Mouse (Mus musculus) forebrain, embryonic 16.5 days (tissue): ENCODE results near the gene Drd3. TPM values are rescaled to one million over a fixed set of nuclear protein-coding genes. Genes with fewer than 3 reads are reported as not detected.

ENCODE experiments used
- ATAC-seq: fragments of 200-750 bp; cut with Nextera tagmentation; 2 replicates; pipeline ENCODE4 v1.8.0; 2017; ENCODE audit warnings: mild to moderate bottlenecking, moderate library complexity
- H3K27ac ChIP-seq: fragments of 300-500 bp; sonication (generic); 2 replicates; pipeline ENCODE4 v1.5.1; 2014; ENCODE audit warnings: low read length, control low read depth
- H3K27me3 ChIP-seq: fragments of 300-500 bp; sonication (generic); replicated peaks from 2 replicates; pipeline ENCODE4 v1.6.1; 2014; ENCODE audit warnings: low read length; ENCODE audit not compliant: control insufficient read depth, insufficient read depth
- H3K36me3 ChIP-seq: fragments of 300-500 bp; sonication (generic); 2 replicates; pipeline ENCODE4 v1.6.1; 2014; ENCODE audit not compliant: control insufficient read depth, insufficient read depth
- H3K4me1 ChIP-seq: fragments of 300-500 bp; sonication (generic); replicated peaks from 2 replicates; pipeline ENCODE4 v1.6.1; 2014; ENCODE audit warnings: low read length; ENCODE audit not compliant: control insufficient read depth, insufficient read depth
- H3K4me2 ChIP-seq: fragments of 300-500 bp; sonication (generic); 2 replicates; pipeline ENCODE4 v1.6.1; 2014; ENCODE audit warnings: mild to moderate bottlenecking, low read length, control low read depth
- H3K4me3 ChIP-seq: fragments of 300-500 bp; sonication (generic); replicated peaks from 2 replicates; pipeline ENCODE4 v1.5.1; 2014; ENCODE audit warnings: mild to moderate bottlenecking, low read length, control low read depth
- H3K9ac ChIP-seq: fragments of 300-500 bp; sonication (generic); replicated peaks from 2 replicates; pipeline ENCODE4 v1.6.1; 2014; ENCODE audit warnings: low read depth, low read length, control low read depth
- H3K9me3 ChIP-seq: fragments of 300-500 bp; sonication (generic); 2 replicates; pipeline ENCODE4 v1.6.1; 2016; ENCODE audit warnings: low read length; ENCODE audit not compliant: control insufficient read depth
- WGBS: fragments of 180-500 bp; shearing (Covaris S2); extraction: QIAGEN DNeasy Blood & Tissue Kit; methylation state at CpG from one replicate; pipeline ENCODE4 v1.1.7; 2014; 5-methylcytosine and 5-hydroxymethylcytosine counted together
- polyA plus RNA-seq: library from polyadenylated mRNA; unstranded; fragments of >200 nt; fragmentation: Nextera tagmentation; extraction: Ambion mirVana; gene quantifications from 2 replicates; pipeline ENCODE4 v1.2.1, GENCODE M21; 2015

Gene Drd3
- polyA plus RNA-seq, 1 experiment from 2014 or later: not detected

GRCm38 (mm10) chr16:43730281-43730680 lies 23.5 kb upstream of the Drd3 start:
- Histone ChIP-seq H3K27me3 (no peaks in the 10 kb centered on the region), H3K4me3 (no peak overlapping the region), H3K27ac (no peak overlapping the region), H3K4me2 (no peak overlapping the region), H3K9me3 (no peaks in the 10 kb centered on the region), H3K36me3 (no peaks in the 10 kb centered on the region), H3K4me1 (peaks cover 8% of the 10 kb centered on the region), H3K9ac (no peak overlapping the region)
- WGBS: 86% methylated on average over 4 of the region's 4 CpGs
- ATAC-seq: no peak

- 59% methylated on average over 10 of the region's 10 CpGs for WGBS
- no peaks in the 10 kb centered on the region for H3K27me3 ChIP-seq
- peak; percentile 59 for ATAC-seq
Measured at GRCm38 (mm10) chr16:43732496-43732895, 21.3 kb upstream of the Drd3 start.

GRCm38 (mm10) chr16:43732900-43733299 lies 20.9 kb upstream of the Drd3 start:
- 83% methylated on average over 5 of the region's 5 CpGs for WGBS
- Histone ChIP-seq H3K27me3 (no peaks in the 10 kb centered on the region), H3K4me2 (no peak overlapping the region), H3K4me3 (no peak overlapping the region), H3K36me3 (no peaks in the 10 kb centered on the region), H3K9me3 (no peaks in the 10 kb centered on the region), H3K4me1 (peaks cover 8% of the 10 kb centered on the region), H3K27ac (no peak overlapping the region), H3K9ac (no peak overlapping the region)
- peak; percentile 62; the same call in 1 of the 2 replicates for ATAC-seq

More at GRCm38 (mm10) chr16:43732496-43732895, 21.3 kb upstream of the Drd3 start:
- Histone ChIP-seq H3K4me3 (no peak overlapping the region), H3K36me3 (no peaks in the 10 kb centered on the region), H3K4me1 (peaks cover 8% of the 10 kb centered on the region), H3K27ac (peak overlapping the region; percentile 26; the same call in 1 of the 2 replicates), H3K9ac (no peak overlapping the region), H3K4me2 (no peak overlapping the region), H3K9me3 (no peaks in the 10 kb centered on the region)

- 68% methylated on average over 4 of the region's 4 CpGs for WGBS
- H3K4me1 ChIP-seq: peaks cover 3% of the 10 kb centered on the region
Measured at GRCm38 (mm10) chr16:43737933-43738332, 15.9 kb upstream of the Drd3 start.

GRCm38 (mm10) chr16:43740936-43741335 lies 12.9 kb upstream of the Drd3 start:
- ATAC-seq: no peak
- Histone ChIP-seq H3K27me3 (no peaks in the 10 kb centered on the region), H3K27ac (no peak overlapping the region), H3K4me3 (no peak overlapping the region), H3K9ac (no peak overlapping the region), H3K4me1 (no peaks in the 10 kb centered on the region), H3K9me3 (no peaks in the 10 kb centered on the region), H3K4me2 (no peak overlapping the region), H3K36me3 (no peaks in the 10 kb centered on the region)
- WGBS: 76% methylated on average over 2 of the region's 2 CpGs

More at GRCm38 (mm10) chr16:43737933-43738332, 15.9 kb upstream of the Drd3 start:
- H3K27me3 ChIP-seq: no peaks in the 10 kb centered on the region
- no peak for ATAC-seq
- H3K9me3 ChIP-seq: no peaks in the 10 kb centered on the region
- no peak overlapping the region for H3K27ac ChIP-seq
- H3K4me2 ChIP-seq: no peak overlapping the region
- H3K36me3 ChIP-seq: no peaks in the 10 kb centered on the region
- no peak overlapping the region for H3K9ac ChIP-seq
- H3K4me3 ChIP-seq: no peak overlapping the region

- no peak overlapping the region for H3K4me3 ChIP-seq
Measured at GRCm38 (mm10) chr16:43748424-43748823, 5.4 kb upstream of the Drd3 start.

GRCm38 (mm10) chr16:43752900-43753299 lies 926 bp upstream of the Drd3 start:
- no peak overlapping the region for H3K9ac ChIP-seq
- H3K27ac ChIP-seq: no peak overlapping the region
- ATAC-seq: no peak
- no peaks in the 10 kb centered on the region for H3K36me3 ChIP-seq
- H3K4me3 ChIP-seq: no peak overlapping the region
- H3K4me1 ChIP-seq: peaks cover 3% of the 10 kb centered on the region
- H3K4me2 ChIP-seq: no peak overlapping the region
- WGBS: 91% methylated on average over 8 of the region's 8 CpGs
- no peaks in the 10 kb centered on the region for H3K27me3 ChIP-seq
- no peaks in the 10 kb centered on the region for H3K9me3 ChIP-seq

More at GRCm38 (mm10) chr16:43748424-43748823, 5.4 kb upstream of the Drd3 start:
- Histone ChIP-seq H3K9ac (no peak overlapping the region), H3K36me3 (no peaks in the 10 kb centered on the region), H3K9me3 (no peaks in the 10 kb centered on the region), H3K27me3 (no peaks in the 10 kb centered on the region), H3K27ac (no peak overlapping the region), H3K4me2 (no peak overlapping the region), H3K4me1 (no peaks in the 10 kb centered on the region)
- ATAC-seq: no peak
- 88% methylated on average over 2 of the region's 2 CpGs for WGBS

GRCm38 (mm10) chr16:43772358-43772757 lies 18.5 kb downstream of the Drd3 start:
- Histone ChIP-seq H3K4me3 (no peak overlapping the region), H3K4me1 (no peaks in the 10 kb centered on the region), H3K9me3 (no peaks in the 10 kb centered on the region), H3K27me3 (no peaks in the 10 kb centered on the region), H3K27ac (no peak overlapping the region), H3K4me2 (no peak overlapping the region), H3K36me3 (no peaks in the 10 kb centered on the region), H3K9ac (no peak overlapping the region)
- 98% methylated on average over 3 of the region's 3 CpGs for WGBS
- ATAC-seq: no peak

- no peaks in the 10 kb centered on the region for H3K27me3 ChIP-seq
- no peaks in the 10 kb centered on the region for H3K9me3 ChIP-seq
- 100% methylated on average over 1 of the region's 1 CpGs for WGBS
- no peak overlapping the region for H3K4me2 ChIP-seq
- no peak for ATAC-seq
- H3K4me3 ChIP-seq: no peak overlapping the region
- no peaks in the 10 kb centered on the region for H3K36me3 ChIP-seq
- H3K4me1 ChIP-seq: no peaks in the 10 kb centered on the region
- no peak overlapping the region for H3K27ac ChIP-seq
- no peak overlapping the region for H3K9ac ChIP-seq
Measured at GRCm38 (mm10) chr16:43772766-43773165, 18.9 kb downstream of the Drd3 start.

GRCm38 (mm10) chr16:43773506-43773905 lies 19.7 kb downstream of the Drd3 start:
- no peak for ATAC-seq
- Histone ChIP-seq H3K27me3 (no peaks in the 10 kb centered on the region), H3K4me1 (no peaks in the 10 kb centered on the region), H3K9ac (no peak overlapping the region), H3K36me3 (no peaks in the 10 kb centered on the region), H3K4me3 (no peak overlapping the region), H3K27ac (no peak overlapping the region), H3K4me2 (no peak overlapping the region), H3K9me3 (no peaks in the 10 kb centered on the region)
- WGBS: 96% methylated on average over 4 of the region's 4 CpGs
